Mouse (Mus musculus): ENCODE results near the gene Sept1.

- TF ChIP-seq POLR2A (IDR thresholded peaks at IDR 0.05; ENCODE audit: control insufficient read depth, extremely low read depth, insufficient read depth, low read length, poor library complexity) = no peak
- no peak for TF ChIP-seq CTCF (IDR thresholded peaks at IDR 0.05; ENCODE audit: borderline replicate concordance, control insufficient read depth, extremely low read depth, insufficient read depth, low read length, poor library complexity)
Measured at GRCm38 (mm10) chr7:127280092-127280491, 47.2 kb upstream of the Sept1 start.
